Mouse (Mus musculus) heart, embryonic 13.5 days (tissue): ENCODE measurements around the gene Pdzrn4. TPM values are rescaled to one million over a fixed set of nuclear protein-coding genes. Genes with fewer than 3 reads are reported as not detected.

Experiments used
- ATAC-seq: fragments of 200-750 bp; cut with Nextera tagmentation; 2 replicates; pipeline ENCODE4 v1.8.0; 2017; ENCODE audit warnings: moderate TSS enrichment; ENCODE audit not compliant: insufficient number of reproducible peaks, low FRiP score, low TSS enrichment; ENCODE audit errors: extremely low read depth
- H3K27ac ChIP-seq: fragments of 300-500 bp; sonication (generic); replicated peaks from 2 replicates; pipeline ENCODE4 v1.5.1; 2015; ENCODE audit warnings: moderate library complexity, mild to moderate bottlenecking, inconsistent platforms
- H3K27me3 ChIP-seq: fragments of 300-500 bp; sonication (generic); replicated peaks from 2 replicates; pipeline ENCODE4 v1.6.1; 2015; ENCODE audit warnings: mild to moderate bottlenecking, inconsistent platforms
- H3K36me3 ChIP-seq: fragments of 300-500 bp; sonication (generic); 2 replicates; pipeline ENCODE4 v1.6.1; 2015; ENCODE audit warnings: mild to moderate bottlenecking, inconsistent platforms
- H3K4me1 ChIP-seq: fragments of 300-500 bp; sonication (generic); 2 replicates; pipeline ENCODE4 v1.6.1; 2015; ENCODE audit warnings: inconsistent platforms
- H3K4me2 ChIP-seq: fragments of 300-500 bp; sonication (generic); 2 replicates; pipeline ENCODE4 v1.6.1; 2015; ENCODE audit warnings: inconsistent platforms, mild to moderate bottlenecking, moderate library complexity
- H3K4me3 ChIP-seq: fragments of 300-500 bp; sonication (generic); 2 replicates; pipeline ENCODE4 v1.5.1; 2015; ENCODE audit warnings: moderate library complexity, mild to moderate bottlenecking, inconsistent platforms
- H3K9ac ChIP-seq: fragments of 300-500 bp; sonication (generic); 2 replicates; pipeline ENCODE4 v1.6.1; 2015; ENCODE audit warnings: inconsistent platforms, mild to moderate bottlenecking, moderate library complexity
- H3K9me3 ChIP-seq: fragments of 300-500 bp; sonication (generic); 2 replicates; pipeline ENCODE4 v1.6.1; 2016; ENCODE audit warnings: inconsistent platforms
- WGBS: fragments of 180-500 bp; shearing (Covaris S2); methylation state at CpG from one replicate; pipeline ENCODE4 v1.1.7; 2015; ENCODE audit warnings: mixed read lengths; 5-methylcytosine and 5-hydroxymethylcytosine counted together
- polyA plus RNA-seq: library from polyadenylated mRNA; unstranded; fragments of >200 nt; fragmentation: Nextera tagmentation; extraction: Ambion mirVana; gene quantifications from 2 replicates; pipeline ENCODE4 v1.2.1, GENCODE M21; 2015

Gene Pdzrn4
- polyA plus RNA-seq, 1 experiment from 2014 or later, result 0.74 TPM

- H3K27me3 ChIP-seq, result no peaks in the 10 kb centered on the region
- H3K36me3 ChIP-seq, result no peaks in the 10 kb centered on the region
- no peaks in the 10 kb centered on the region for H3K9me3 ChIP-seq
- WGBS, result 68% methylated on average over 18 of the region's 18 CpGs
- H3K4me3 ChIP-seq, result no peak overlapping the region
- H3K27ac ChIP-seq, result no peak overlapping the region
- no peak overlapping the region for H3K4me2 ChIP-seq
- no peak for ATAC-seq
- no peaks in the 10 kb centered on the region for H3K4me1 ChIP-seq
- no peak overlapping the region for H3K9ac ChIP-seq
These were observed 243.8 kb downstream of the Pdzrn4 start for GRCm38 (mm10) chr15:92640212-92641082.

GRCm38 (mm10) chr15:92671279-92672051 lies 274.8 kb downstream of the Pdzrn4 start:
- no peak overlapping the region for H3K4me3 ChIP-seq
- H3K27ac ChIP-seq, result no peak overlapping the region
- no peak for ATAC-seq
- H3K4me2 ChIP-seq, result no peak overlapping the region
- no peaks in the 10 kb centered on the region for H3K27me3 ChIP-seq
- H3K4me1 ChIP-seq, result no peaks in the 10 kb centered on the region
- H3K9ac ChIP-seq, result no peak overlapping the region
- H3K36me3 ChIP-seq, result no peaks in the 10 kb centered on the region
- no peaks in the 10 kb centered on the region for H3K9me3 ChIP-seq
- WGBS, result 76% methylated on average over 11 of the region's 11 CpGs

DNA sequence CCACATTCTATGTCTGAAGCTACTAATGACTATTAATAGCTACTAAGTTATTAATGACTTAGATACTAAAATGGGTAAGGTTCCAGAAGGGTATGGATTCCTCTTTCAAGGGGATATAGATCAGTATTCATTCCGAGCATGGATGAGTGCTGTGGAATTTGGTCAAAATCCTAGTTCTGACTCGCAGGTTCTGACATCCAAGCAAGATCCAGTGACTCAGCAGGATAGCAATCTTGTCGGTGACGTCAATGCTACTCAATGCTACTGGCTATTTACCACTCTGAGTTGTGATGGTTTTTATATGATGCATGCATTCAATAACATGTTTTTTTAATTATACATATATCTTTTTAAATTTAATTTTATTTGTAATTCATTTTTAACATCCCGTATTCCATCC lies 279.4 kb downstream of the Pdzrn4 start:
- Histone ChIP-seq H3K4me1 (no peaks in the 10 kb centered on the region), H3K9ac (no peak overlapping the region), H3K4me2 (no peak overlapping the region), H3K36me3 (no peaks in the 10 kb centered on the region), H3K4me3 (no peak overlapping the region), H3K27ac (no peak overlapping the region), H3K9me3 (no peaks in the 10 kb centered on the region), H3K27me3 (no peaks in the 10 kb centered on the region)
- no peak for ATAC-seq
- WGBS, result 79% methylated on average over 5 of the region's 5 CpGs

DNA sequence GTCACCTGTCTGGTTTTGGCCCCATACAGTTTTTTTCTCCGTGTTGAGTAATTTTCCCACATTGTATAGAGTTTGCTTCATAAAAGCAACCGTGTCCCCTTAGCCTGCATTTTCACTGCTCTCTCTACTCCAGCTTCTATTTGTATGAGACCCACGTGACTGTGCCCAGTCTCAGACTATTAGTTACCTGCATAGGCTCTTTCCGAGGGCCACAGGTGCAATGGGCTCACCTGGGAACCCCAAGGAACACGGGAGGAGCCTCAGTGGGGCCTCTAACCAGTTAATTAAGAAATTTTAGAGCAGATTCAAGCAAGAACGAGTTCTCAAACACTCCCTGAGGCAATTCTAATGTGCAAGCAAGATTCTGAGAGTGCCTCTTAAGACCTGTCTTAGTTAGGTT lies 281.7 kb downstream of the Pdzrn4 start:
- Histone ChIP-seq H3K9me3 (no peaks in the 10 kb centered on the region), H3K9ac (no peak overlapping the region), H3K4me1 (no peaks in the 10 kb centered on the region), H3K4me3 (no peak overlapping the region), H3K27ac (no peak overlapping the region), H3K36me3 (no peaks in the 10 kb centered on the region), H3K4me2 (no peak overlapping the region), H3K27me3 (no peaks in the 10 kb centered on the region)
- ATAC-seq, result no peak
- WGBS, result 65% methylated on average over 6 of the region's 6 CpGs

- ATAC-seq, result no peak
- H3K9me3 ChIP-seq, result no peaks in the 10 kb centered on the region
These were observed 282.9 kb downstream of the Pdzrn4 start for GRCm38 (mm10) chr15:92679541-92679940.

DNA sequence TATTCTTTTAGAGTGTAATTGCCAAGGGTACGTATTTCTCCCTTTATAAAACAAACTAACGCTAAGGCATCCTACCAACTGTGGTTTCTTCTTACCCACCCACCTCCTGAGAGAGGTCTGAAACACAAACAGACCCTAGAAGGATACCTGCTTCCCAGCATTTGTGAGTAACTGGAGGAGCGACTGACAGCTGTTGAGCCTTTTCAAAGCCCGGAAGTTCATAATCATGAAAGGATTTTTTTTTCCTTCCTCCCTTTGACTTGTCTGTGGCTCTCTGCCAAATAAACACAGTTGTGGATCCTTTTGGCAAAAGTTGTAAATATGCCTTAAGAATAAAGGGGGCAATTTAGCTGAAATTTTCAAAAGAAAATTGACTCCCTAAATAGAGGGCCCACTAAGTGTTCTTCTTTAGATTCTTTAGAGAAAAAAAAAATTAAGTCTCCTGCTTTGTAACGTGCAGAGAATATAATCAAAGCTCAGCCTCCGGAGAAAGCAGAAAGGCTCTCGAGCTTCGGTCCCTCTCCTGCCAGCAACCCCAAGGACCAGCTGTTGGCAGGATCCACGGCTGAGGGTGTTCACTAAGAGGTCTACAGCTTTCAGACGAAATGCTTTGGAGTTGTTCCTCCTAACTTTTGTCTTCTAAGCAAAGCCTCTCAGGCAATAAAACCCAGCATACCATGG lies 299.7 kb downstream of the Pdzrn4 start:
- ATAC-seq, result no peak
- 0 out of 2 replicates have a peak overlapping the region, but pooled peaks have one; percentile 36 for H3K27ac ChIP-seq
- H3K9me3 ChIP-seq, result no peaks in the 10 kb centered on the region
- WGBS, result 59% methylated on average over 10 of the region's 10 CpGs
- no peak overlapping the region for H3K4me3 ChIP-seq
- H3K27me3 ChIP-seq, result no peaks in the 10 kb centered on the region
- H3K4me2 ChIP-seq, result 0 out of 2 replicates have a peak overlapping the region, but pooled peaks have one; percentile 5
- H3K9ac ChIP-seq, result no peak overlapping the region
- H3K36me3 ChIP-seq, result no peaks in the 10 kb centered on the region
- H3K4me1 ChIP-seq, result peaks cover 11% of the 10 kb centered on the region; the same call in 1 of the 2 replicates

More at GRCm38 (mm10) chr15:92679541-92679940, 282.9 kb downstream of the Pdzrn4 start:
- H3K27ac ChIP-seq, result no peak overlapping the region
- H3K27me3 ChIP-seq, result no peaks in the 10 kb centered on the region
- H3K4me2 ChIP-seq, result no peak overlapping the region
- H3K36me3 ChIP-seq, result no peaks in the 10 kb centered on the region
- no peak overlapping the region for H3K9ac ChIP-seq
- H3K4me1 ChIP-seq, result no peaks in the 10 kb centered on the region
- no peak overlapping the region for H3K4me3 ChIP-seq
- WGBS, result 80% methylated on average over 6 of the region's 6 CpGs

DNA sequence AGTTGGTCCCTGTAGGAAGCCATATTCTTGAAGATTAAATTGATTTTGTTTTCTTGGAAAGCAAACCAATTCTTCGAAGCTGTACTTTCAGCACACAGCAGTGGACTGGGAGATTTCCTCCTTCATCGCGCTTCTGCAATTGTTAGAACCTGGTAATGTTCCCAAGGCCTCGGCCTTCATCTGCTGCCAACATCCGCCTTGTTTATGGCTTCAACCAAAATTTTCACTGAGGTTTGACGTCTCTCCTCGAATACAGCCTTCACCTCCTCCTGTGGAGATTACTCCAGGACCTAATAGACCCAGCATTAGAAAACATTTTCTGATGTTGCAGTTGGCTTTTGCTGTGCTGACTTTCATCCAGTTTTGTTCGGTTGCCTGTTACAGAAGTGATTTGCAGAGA lies 307.5 kb downstream of the Pdzrn4 start:
- Histone ChIP-seq H3K36me3 (no peaks in the 10 kb centered on the region), H3K4me2 (no peak overlapping the region), H3K27me3 (no peaks in the 10 kb centered on the region), H3K4me1 (no peaks in the 10 kb centered on the region), H3K4me3 (no peak overlapping the region), H3K9me3 (no peaks in the 10 kb centered on the region), H3K27ac (no peak overlapping the region), H3K9ac (no peak overlapping the region)
- ATAC-seq, result no peak
- 73% methylated on average over 8 of the region's 8 CpGs for WGBS

DNA sequence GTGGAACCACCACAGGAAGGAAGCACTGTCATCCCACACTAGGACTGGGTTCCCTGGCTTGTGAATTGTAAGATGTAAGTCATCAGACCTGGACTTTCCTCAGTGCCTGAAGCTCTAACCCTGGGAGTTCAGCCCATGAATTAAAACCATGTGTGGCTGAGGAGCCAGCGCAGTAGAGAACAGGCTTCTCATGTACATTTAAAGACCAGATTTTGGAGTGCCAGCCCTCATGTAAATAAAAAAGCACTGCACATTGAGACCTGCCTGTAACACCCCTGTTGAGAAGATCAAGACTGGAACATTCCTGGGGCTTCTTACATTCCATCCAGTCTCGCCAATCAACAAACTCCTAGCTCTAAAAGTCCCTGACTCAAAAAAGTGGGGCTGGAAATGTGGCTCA lies 342.0 kb downstream of the Pdzrn4 start:
- no peaks in the 10 kb centered on the region for H3K9me3 ChIP-seq
- H3K9ac ChIP-seq, result no peak overlapping the region
- no peak overlapping the region for H3K4me3 ChIP-seq
- 0 out of 2 replicates have a peak, but pooled peaks cover 4% of the 10 kb centered on the region for H3K4me1 ChIP-seq
- no peak overlapping the region for H3K27ac ChIP-seq
- ATAC-seq, result no peak
- no peak overlapping the region for H3K4me2 ChIP-seq
- WGBS, result 62% methylated on average over 2 of the region's 2 CpGs
- no peaks in the 10 kb centered on the region for H3K36me3 ChIP-seq
- no peaks in the 10 kb centered on the region for H3K27me3 ChIP-seq

DNA sequence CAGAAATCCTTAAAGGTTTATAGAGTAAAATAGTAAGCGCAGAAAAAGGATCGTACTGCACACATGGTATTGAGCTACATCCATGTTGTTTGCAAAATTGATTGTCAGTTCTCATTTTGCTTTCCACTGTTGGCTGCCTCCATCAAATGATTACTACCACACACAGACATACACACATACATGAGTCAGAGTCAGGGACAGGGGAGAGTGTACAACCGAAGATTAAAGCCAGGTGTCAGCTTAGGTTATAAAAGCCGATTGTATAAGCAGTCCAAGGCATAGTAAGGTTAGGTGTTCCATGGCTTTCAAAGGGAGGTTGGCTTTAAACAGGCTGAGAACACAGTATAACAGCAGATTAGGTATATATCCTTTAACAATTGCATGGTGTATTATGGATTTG lies 343.2 kb downstream of the Pdzrn4 start:
- no peaks in the 10 kb centered on the region for H3K27me3 ChIP-seq
- H3K4me2 ChIP-seq, result no peak overlapping the region
- no peak for ATAC-seq
- H3K4me3 ChIP-seq, result no peak overlapping the region
- H3K9ac ChIP-seq, result no peak overlapping the region
- WGBS, result 85% methylated on average over 4 of the region's 4 CpGs
- no peaks in the 10 kb centered on the region for H3K36me3 ChIP-seq
- no peak overlapping the region for H3K27ac ChIP-seq
- H3K4me1 ChIP-seq, result 0 out of 2 replicates have a peak, but pooled peaks cover 4% of the 10 kb centered on the region
- no peaks in the 10 kb centered on the region for H3K9me3 ChIP-seq

- no peaks in the 10 kb centered on the region for H3K9me3 ChIP-seq
- H3K4me3 ChIP-seq, result no peak overlapping the region
- H3K4me1 ChIP-seq, result no peaks in the 10 kb centered on the region
- no peak overlapping the region for H3K4me2 ChIP-seq
- WGBS, result 72% methylated on average over 6 of the region's 6 CpGs
- no peak for ATAC-seq
- no peaks in the 10 kb centered on the region for H3K27me3 ChIP-seq
- H3K36me3 ChIP-seq, result no peaks in the 10 kb centered on the region
- no peak overlapping the region for H3K9ac ChIP-seq
- no peak overlapping the region for H3K27ac ChIP-seq
These were observed 346.9 kb downstream of the Pdzrn4 start for GRCm38 (mm10) chr15:92743624-92744023.

DNA sequence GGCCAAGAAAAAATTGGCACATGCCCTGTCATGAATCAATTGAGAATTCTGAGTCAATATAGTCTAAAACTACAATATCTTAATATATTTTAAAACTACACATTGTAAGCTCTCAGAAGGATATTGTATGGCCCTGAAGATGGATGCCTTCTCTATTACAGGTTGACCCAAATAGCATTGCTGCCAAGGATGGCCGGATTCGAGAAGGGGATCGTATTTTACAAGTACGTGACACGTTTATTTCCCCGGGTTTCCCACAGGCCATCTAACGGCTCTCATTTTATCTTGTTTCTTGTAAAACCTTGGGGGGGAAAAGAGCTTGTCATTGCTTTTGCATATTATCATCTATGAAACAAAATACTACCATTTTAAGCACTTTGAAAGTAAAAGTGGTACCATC lies 349.4 kb downstream of the Pdzrn4 start:
- Histone ChIP-seq H3K9me3 (no peaks in the 10 kb centered on the region), H3K9ac (no peak overlapping the region), H3K27me3 (no peaks in the 10 kb centered on the region), H3K4me1 (no peaks in the 10 kb centered on the region), H3K4me2 (no peak overlapping the region), H3K27ac (no peak overlapping the region), H3K4me3 (no peak overlapping the region), H3K36me3 (no peaks in the 10 kb centered on the region)
- WGBS, result 84% methylated on average over 7 of the region's 7 CpGs
- no peak for ATAC-seq
